Mouse (Mus musculus) cortical plate, adult 2 months (tissue): ENCODE data around the gene Parg.

ENCODE experiments used
- CTCF ChIP-seq: fragments of 200-500 bp; IDR thresholded peaks from 2 replicates; pipeline ENCODE4 v1.5.1; 2011; ENCODE audit warnings: mild to moderate bottlenecking, control low read depth, low read length; ENCODE audit not compliant: insufficient read depth; ENCODE audit errors: extremely low read depth
- POLR2A ChIP-seq: fragments of 200-500 bp; IDR thresholded peaks from 2 replicates; pipeline ENCODE4 v1.6.1; 2011; ENCODE audit warnings: mild to moderate bottlenecking, low read length, control low read depth; ENCODE audit not compliant: insufficient read depth; ENCODE audit errors: extremely low read depth

GRCm38 (mm10) chr14:32249616-32250015, 47.9 kb downstream of the Parg start:
- TF ChIP-seq POLR2A (no peak), CTCF (no peak)
